Mouse (Mus musculus): ENCODE measurements around the gene Tex14. TPM values are rescaled to one million over a fixed set of nuclear protein-coding genes. Genes with fewer than 3 reads are reported as not detected.

Tex14 gene
- 0.53 and 0.58 TPM in 2 replicates for polyA plus RNA-seq (2012; rRNA removed)

DNA sequence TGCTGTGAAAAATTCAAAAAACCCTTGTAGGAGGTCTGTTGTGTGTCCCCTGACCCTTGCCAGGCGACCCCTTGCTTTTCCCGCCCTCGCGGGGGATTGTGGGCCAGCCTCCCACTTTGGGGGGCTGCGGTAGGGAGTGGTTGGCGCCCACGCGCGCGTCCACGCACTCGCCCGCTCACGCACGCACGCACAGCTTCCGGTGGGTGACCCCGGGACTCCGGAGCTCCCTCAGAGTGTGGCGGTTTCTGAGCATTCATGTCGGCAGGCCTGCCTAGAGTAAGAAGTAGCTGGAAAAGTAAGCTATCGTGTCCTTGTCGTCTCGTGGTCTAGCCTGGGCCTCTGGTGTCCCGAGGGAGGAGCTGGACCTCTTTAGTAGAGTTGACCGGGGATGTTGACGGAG is at the start of gene Tex14, which contains the start of gene Rad51c:
Gene Tex14 (plus strand): TSS at position 190 of the 400 bp plus-strand sequence.
Gene Rad51c (minus strand): TSS at position 79 of the 400 bp plus-strand sequence.

DNA sequence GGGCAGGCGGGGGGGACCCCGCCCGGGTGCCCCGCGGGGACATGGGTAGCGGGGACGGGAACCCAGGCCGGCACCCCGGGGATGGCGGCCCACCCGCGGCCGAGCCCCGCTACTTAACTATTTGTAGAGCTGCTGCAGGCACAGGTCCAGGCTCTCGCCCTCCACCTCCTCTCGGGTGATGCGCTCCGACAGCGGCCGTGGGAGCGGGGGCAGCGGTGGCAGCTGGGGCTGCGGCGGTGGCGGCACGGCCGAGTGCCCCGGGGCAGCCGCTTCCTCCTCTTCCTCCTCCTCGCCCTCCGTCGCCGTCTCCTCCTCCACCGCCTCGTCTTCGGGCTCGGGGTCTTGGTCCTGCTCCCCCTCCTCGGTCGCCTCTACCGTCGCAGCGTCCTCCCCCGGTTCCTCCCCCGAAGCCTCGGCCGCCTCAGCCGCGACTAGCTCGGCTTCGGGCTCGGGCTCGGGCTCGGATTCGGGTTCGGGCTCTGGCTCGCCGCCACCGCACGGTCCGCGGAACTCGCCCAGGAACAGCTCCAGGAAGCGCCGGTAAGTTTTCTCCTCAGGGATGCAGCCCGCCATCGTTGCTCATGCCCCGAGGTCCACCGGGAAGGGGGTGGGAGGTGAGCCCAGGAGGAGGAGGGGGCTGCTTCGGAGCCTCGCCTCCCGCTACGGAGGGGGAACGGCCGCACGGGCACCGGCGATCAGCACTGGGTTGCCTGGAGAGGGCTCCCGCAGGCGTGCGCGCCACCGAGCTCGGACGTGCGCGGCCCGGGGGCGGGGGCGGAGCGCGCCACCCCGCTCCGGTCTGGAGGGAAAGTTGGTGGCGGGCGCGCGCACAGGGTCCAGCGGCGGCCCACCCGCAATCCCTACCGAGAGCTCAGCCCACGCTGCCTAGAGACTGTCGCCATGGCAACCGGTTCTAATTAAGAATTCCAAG is 46.3 kb upstream of the Tex14 start, which contains the start of gene Ppm1e:
Gene Ppm1e (minus strand): TSS at position 693 of the 931 bp plus-strand sequence.

DNA sequence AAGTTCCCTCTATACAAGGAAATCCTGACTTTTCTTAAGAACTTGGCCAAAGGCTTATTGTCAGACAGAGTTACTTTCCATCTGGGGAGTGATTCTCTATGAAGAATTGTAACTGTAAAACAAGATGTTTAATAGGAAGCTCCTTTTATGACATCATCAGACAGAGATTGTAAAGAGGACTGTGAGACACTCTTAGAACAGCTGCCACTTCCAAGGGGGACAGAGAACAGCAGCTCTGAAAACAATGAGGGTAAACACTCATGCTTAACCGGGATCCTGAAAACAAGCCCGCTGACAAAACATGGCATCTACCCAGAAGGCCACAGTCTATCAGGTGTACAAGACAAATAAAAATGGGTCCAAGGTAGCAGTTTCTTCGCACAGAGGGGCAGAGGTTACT is 161.6 kb downstream of the Tex14 start, which contains the start of gene Gm11492:
Gene Gm11492 (plus strand): TSS at position 153 of the 400 bp plus-strand sequence.

GRCm38 (mm10) chr11:87568255-87568953 is 163.5 kb downstream of the Tex14 start, which contains the start of gene Sept4:
TSS of gene Sept4 (plus strand) at chr11:87568903.

DNA sequence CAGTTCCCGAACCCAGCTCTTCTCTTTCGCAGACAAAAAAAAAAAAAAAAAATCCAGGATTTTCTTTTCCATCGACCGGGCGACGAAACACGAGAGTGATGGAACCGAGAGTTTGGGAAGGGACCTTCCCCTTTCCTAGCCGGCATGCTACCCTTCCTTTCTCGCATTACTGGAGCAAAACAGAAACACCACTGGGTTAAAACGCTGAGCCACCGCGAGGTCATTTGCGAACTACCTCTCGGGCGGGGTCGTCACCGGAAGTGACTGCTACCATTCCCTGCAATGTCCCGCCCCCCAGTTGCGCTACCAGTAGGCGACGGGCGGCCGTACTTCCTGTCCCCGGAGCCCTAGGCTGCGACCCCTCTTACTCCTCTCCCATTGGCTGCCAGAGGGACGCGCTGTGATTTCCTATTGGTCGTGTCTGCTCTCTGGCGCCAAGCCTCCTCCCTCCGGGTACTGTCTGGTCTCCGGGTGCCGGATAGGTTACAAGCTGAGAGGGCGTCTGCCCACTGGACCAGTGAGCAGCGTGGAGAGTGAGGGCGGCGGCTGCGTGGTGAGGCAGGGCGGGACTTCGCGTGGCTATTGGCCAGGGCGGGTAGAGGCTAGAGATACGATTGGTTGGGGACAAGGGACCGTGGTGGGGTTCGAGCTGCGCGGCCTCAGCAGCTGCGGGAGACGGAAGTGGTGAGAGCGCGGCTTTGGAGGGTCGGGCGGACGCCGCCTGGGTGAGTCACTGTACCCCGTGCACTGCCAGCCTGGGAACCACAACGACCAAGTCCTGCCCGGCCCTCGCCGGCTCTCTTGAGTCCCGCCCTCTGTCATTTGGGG is 186.9 kb downstream of the Tex14 start, which contains the start of gene Mtmr4:
Gene Mtmr4 (plus strand): TSS at position 637 of the 828 bp plus-strand sequence.

Other genes starting within 250 kb of the Tex14 start
- 12.9 and 13.1 TPM in 2 replicates for gene Ppm1e, start 46.0 kb upstream of the Tex14 start, polyA plus RNA-seq (2012; rRNA removed)
- 10.3 and 13.7 TPM in 2 replicates for gene Rad51c, start 111 bp upstream of the Tex14 start, polyA plus RNA-seq (2012; rRNA removed)
- gene Gm11492, start 161.6 kb downstream of the Tex14 start, polyA plus RNA-seq (2012; rRNA removed): not detected in 2 replicates
- 11.0 and 14.8 TPM in 2 replicates for gene Sept4, start 163.8 kb downstream of the Tex14 start, polyA plus RNA-seq (2012; rRNA removed)
- 47.7 and 54.7 TPM in 2 replicates for gene Mtmr4, start 187.1 kb downstream of the Tex14 start, polyA plus RNA-seq (2012; rRNA removed)
- 0.12 and 0.26 TPM in 2 replicates for gene Hsf5, start 212.1 kb downstream of the Tex14 start, polyA plus RNA-seq (2012; rRNA removed)